Mouse (Mus musculus) leukemia stem cell, adult 10-12 weeks (primary cell): Measurements from ENCODE around the gene Fndc4. TPM values are rescaled to one million over a fixed set of nuclear protein-coding genes. Genes with fewer than 3 reads are reported as not detected.

Experiments used
- polyA plus RNA-seq: library from polyadenylated mRNA; stranded (reverse); fragments of >175 nt; gene quantifications from 2 replicates; pipeline ENCODE4 v1.2.3, GENCODE M21; 2012; ENCODE audit warnings: low replicate concordance

Fndc4 gene
- 0.57 and 2.1 TPM in 2 replicates for polyA plus RNA-seq

DNA sequence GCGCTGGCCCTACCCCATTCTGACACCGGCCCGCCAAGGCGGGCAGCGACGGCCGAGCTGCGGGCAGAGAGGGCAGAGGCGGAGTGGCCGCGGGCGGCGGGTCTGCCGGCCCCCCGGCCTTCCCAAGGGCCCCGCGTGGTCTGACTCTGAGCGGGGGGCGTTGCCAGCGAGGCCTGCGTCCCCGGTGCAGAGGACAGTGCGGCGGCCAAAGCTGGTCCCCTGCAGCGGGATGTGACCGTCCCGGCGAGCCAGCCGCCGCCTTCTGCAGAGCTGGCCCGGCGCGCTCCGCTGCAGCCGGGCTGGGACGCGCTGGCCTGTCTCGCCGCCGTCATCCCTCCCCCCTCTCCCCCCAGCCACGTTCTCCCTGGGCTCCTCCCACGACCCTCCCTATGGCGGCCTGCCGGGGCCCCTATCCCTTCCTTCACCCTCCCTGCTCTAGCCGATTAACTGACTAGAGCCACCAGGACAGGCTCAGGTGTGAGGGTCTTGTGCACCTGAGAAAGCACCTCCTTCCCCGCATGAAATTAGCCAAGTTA, at the start of gene Fndc4:
Gene Fndc4, minus strand, starts transcription at position 475 of the 536 bp plus-strand sequence.

GRCm38 (mm10) chr5:31297047-31297757, 1.3 kb upstream of the Fndc4 start, which contains the start of gene Gckr:
Gckr (plus strand) TSS chr5:31297443.

GRCm38 (mm10) chr5:31290521-31291360, 5.1 kb downstream of the Fndc4 start, which contains the start of gene Ift172:
Ift172 (minus strand) TSS chr5:31291116.

DNA sequence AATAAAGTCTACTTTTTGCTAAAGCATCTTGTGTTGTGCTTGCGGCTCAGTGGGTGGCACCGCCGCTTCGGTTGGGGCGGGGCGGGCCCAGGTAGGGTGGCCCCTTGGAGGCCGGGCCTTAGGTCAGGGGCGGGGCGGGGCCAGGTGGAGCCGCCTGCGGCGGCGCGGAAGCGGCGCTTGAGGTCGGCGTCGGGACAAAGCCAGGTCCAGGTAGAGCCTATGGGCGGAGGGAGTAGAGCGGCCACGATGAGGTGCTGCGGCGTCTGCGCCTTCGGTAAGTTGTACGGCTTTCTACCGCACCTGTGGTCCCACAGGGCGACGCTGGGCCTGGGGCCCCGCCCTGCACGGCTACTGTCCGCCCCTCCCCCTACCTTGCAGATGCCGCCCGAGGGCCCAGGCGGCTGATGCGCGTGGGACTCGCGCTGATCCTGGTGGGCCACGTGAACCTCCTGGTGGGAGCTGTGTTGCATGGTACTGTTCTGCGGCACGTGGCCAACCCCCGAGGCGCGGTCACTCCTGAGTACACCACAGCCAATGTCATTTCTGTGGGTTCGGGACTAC, 44.3 kb downstream of the Fndc4 start, which contains the start of gene Krtcap3:
Gene Krtcap3, plus strand, starts transcription at position 151 of the 561 bp plus-strand sequence.

Other genes with a start within 250 kb of the Fndc4 start
- 8.0 and 9.4 TPM in 2 replicates for gene Atraid, start 247.8 kb downstream of the Fndc4 start, polyA plus RNA-seq
- gene Slc5a6, start 247.2 kb downstream of the Fndc4 start, polyA plus RNA-seq, result 1.1 and 10.6 TPM in 2 replicates
- 574 and 647 TPM in 2 replicates for gene Cad, start 241.3 kb downstream of the Fndc4 start, polyA plus RNA-seq
- not detected in 2 replicates for gene Dnajc5g, start 189.8 kb downstream of the Fndc4 start, polyA plus RNA-seq
- gene Slc30a3, start 187.8 kb downstream of the Fndc4 start, polyA plus RNA-seq, result 0.68 TPM in 1 of 2 replicates, not detected in the other
- not detected in 2 replicates for gene Trim54, start 179.4 kb downstream of the Fndc4 start, polyA plus RNA-seq
- not detected in 2 replicates for gene Ucn, start 157.3 kb downstream of the Fndc4 start, polyA plus RNA-seq
- gene Mpv17, start 141.8 kb downstream of the Fndc4 start, polyA plus RNA-seq, result 8.5 and 16.4 TPM in 2 replicates
- 6.5 and 9.2 TPM in 2 replicates for gene Gm29609, start 116.2 kb downstream of the Fndc4 start, polyA plus RNA-seq
- gene Gtf3c2, start 115.9 kb downstream of the Fndc4 start, polyA plus RNA-seq, result 26.5 and 69.9 TPM in 2 replicates
- gene Snx17, start 102.9 kb downstream of the Fndc4 start, polyA plus RNA-seq, result 13.8 and 16.2 TPM in 2 replicates
- 180 and 338 TPM in 2 replicates for gene Eif2b4, start 102.7 kb downstream of the Fndc4 start, polyA plus RNA-seq
- gene Zfp513, start 93.8 kb downstream of the Fndc4 start, polyA plus RNA-seq, result 37.9 and 81.8 TPM in 2 replicates
- 522 and 770 TPM in 2 replicates for gene Ppm1g, start 75.4 kb downstream of the Fndc4 start, polyA plus RNA-seq
- 13.0 and 17.5 TPM in 2 replicates for gene Nrbp1, start 55.2 kb downstream of the Fndc4 start, polyA plus RNA-seq
- gene Gm9970, start 54.8 kb downstream of the Fndc4 start, polyA plus RNA-seq, result 0.36 TPM in 1 of 2 replicates, not detected in the other
- gene Krtcap3, start 44.4 kb downstream of the Fndc4 start, polyA plus RNA-seq, result 3.8 and 11.2 TPM in 2 replicates
- gene Ift172, start 5.0 kb downstream of the Fndc4 start, polyA plus RNA-seq, result 5.5 and 6.3 TPM in 2 replicates
- 0.19 TPM in 1 of 2 replicates, not detected in the other for gene Gckr, start 1.4 kb upstream of the Fndc4 start, polyA plus RNA-seq
- 8.1 and 10.6 TPM in 2 replicates for gene Zfp512, start 156.4 kb upstream of the Fndc4 start, polyA plus RNA-seq
- gene 4930548H24Rik, start 189.7 kb upstream of the Fndc4 start, polyA plus RNA-seq, result 0.20 TPM in 1 of 2 replicates, not detected in the other
- 13.8 and 19.9 TPM in 2 replicates for gene Gpn1, start 198.7 kb upstream of the Fndc4 start, polyA plus RNA-seq
- gene Slc4a1ap, start 230.9 kb upstream of the Fndc4 start, polyA plus RNA-seq, result 26.3 and 40.8 TPM in 2 replicates
- 2.3 and 11.2 TPM in 2 replicates for gene Supt7l, start 231.7 kb upstream of the Fndc4 start, polyA plus RNA-seq